Mouse (Mus musculus) heart, adult 9 months (tissue): Measurements from ENCODE around the gene Gm5737.

Experiments used
- DNase-seq, 2 experiments: peaks; one replicate each; pipeline ENCODE4 v3.0.0; 2022; ENCODE audit warnings: low spot score in 2 of 2

Gene Gm5737

DNA sequence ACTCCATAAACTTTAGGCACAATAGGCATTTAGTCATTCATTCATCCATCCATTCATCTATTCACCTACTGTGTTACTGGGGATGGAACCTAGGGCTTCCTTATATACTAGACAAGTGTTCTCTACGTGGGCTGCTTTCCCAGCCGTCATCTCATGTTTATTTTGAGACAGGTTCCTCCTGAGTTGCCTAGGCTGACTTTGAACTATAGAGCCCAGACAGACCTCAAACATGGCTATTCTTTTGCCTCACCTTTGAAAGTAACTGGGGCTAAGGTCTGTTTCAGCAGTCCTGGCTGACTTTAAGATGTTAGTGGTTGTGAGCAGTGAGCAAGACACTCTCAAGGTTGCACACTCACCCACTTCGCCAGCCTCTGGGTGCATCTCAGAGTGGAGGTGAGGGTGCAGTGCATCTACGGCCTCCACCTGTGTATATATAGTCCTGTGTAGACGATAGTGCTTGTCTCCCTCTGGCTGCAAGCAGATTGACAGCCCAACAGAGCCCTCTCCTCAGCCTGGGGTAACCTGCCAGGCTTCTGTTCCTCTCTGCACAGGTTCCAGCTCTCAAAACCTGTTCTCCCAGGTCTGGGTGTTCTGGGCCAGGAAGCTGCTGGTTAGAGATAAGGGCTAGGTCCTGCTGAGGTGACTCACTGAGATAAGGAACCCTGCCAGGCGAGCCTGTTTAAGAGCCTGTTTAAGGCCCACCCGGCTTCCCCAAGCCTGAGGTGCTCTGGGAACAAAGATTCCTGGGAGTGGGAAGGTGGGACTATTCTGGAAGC lies 62.8 kb downstream of the Gm5737 start:
- no peak for DNase-seq

DNA sequence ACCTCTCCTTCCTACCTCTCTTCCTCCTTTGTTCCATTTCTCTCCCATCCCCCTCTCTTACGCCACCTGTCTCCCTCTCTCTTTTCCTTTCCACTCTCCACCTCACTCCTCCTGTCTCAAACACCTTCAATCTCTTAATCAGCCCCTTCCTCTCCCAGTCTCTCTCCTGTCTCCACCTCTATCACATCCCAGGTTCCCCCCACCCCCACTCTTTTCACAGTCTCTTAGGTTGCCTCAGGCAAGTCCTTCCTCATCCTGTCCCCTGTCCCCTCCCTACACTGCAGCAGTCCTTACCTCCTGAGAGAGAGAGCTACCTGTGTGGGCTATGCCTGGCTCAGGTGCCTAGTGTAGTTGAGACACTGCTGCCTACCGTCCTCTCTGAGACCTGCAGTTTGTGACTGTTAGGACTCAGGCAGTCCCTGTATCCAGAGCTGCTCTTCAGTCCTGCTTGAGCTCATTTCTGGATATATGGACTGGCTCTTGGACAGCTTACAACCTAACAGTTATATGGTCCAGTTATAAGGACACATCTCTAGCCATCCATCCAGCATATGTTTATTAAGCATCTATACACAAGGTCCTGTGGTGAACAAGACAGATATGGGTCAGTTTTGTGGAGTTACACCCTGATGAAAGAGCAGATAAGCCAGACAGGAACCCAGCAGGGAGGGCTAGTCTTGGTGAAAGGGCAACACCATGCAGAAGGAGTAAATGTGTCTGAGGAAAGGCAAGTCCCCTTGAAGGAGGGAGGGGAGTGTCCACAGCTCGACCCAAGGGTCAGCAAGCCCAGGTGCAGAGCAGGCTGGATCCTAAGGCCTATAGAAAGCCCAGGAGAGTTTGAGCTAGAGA lies 63.6 kb downstream of the Gm5737 start:
- DNase-seq: no peak

DNA sequence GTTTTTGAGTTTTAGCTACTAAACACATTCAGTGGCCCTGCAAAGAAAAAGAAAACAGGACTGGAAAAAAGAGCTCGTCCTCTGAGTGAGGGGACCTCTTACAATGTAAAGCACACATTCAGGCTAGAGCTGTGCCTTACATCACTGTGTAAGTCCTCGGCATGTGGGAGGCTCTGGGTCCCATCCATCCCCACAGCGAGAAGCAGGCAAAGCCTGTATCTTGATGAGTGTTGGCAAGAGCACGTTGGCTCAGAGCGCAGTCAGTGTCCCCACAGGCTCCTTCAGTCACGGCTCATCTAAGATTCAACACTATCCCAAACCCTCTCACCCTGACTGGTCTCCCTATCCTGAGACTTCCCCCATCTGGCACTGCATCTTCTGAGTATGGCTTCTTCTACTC lies 66.1 kb downstream of the Gm5737 start:
- no peak for DNase-seq

DNA sequence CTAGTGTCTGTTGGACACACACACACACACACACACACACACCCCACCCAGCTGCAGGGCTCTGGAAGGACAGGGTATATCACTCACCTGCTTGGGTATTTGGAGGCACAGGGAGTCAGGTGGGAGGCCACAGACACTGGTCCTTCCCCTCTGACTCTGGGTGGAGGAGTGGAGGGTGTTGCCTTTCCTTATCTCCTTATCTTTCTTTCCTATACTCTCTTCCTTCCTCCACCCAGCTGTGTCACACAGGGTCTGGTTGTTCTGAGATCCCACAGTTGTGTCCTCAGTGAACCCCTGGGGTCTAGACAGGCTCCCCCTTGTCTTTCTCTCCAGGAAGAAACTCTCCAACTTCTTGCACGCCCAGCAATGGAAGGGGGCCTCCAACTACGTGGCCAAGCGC lies 67.8 kb downstream of the Gm5737 start:
- DNase-seq: no peak

DNA sequence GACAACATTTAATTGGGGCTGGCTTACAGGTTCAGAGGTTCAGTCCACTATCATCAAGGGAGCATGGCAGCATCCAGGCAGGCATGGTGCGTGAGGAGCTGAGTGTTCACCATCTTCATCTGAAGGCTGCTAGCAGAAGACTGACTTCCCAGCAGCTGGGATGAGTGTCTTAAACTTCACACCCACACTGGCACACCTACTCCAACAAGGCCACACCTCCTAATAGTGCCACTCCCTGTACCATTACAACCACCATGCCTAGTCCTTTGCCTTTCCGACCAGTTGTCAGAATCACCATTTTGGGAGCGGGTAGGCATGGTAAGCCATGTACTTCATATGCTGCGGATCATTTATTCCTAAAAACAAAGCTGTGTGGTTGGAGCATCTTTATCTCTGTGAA lies 68.6 kb downstream of the Gm5737 start:
- no peak for DNase-seq
